Mouse (Mus musculus) layer of hippocampus, adult 2 months (tissue): ENCODE results near the gene Zcchc2. TPM values are rescaled to one million over a fixed set of nuclear protein-coding genes. Genes with fewer than 3 reads are reported as not detected.

ENCODE experiments used
- DNase-seq, 2 experiments: peaks; one replicate each; pipeline ENCODE4 v3.0.0; 2022; ENCODE audit warnings: low spot score in 2 of 2
- H3K27ac ChIP-seq: fragments of 200-600 bp; 2 replicates; pipeline ENCODE4 v1.8.1; 2022
- H3K4me3 ChIP-seq: fragments of 200-600 bp; 2 replicates; pipeline ENCODE4 v1.8.1; 2022; ENCODE audit warnings: mild to moderate bottlenecking
- CTCF ChIP-seq: fragments of 200-600 bp; conservative IDR thresholded peaks from 2 replicates; pipeline ENCODE4 v1.8.1; 2022; ENCODE audit warnings: antibody characterized with exemption, mild to moderate bottlenecking, moderate library complexity
- total RNA-seq, 2 experiments: library from RNA; stranded (reverse); gene quantifications; 2 replicates each; pipeline ENCODE4 v1.2.3; 2021

Gene Zcchc2
- total RNA-seq, 2 experiments from 2014 or later: 17.7 to 20.0 TPM

- H3K27ac ChIP-seq: no peak overlapping the region
- no peak for TF ChIP-seq CTCF
Observed at GRCm38 (mm10) chr1:106029769-106030168, 39.6 kb downstream of the Zcchc2 start.

GRCm38 (mm10) chr1:106030331-106030730, 40.1 kb downstream of the Zcchc2 start:
- DNase-seq: no peak
- TF ChIP-seq CTCF: no peak
- Histone ChIP-seq H3K27ac (no peak overlapping the region), H3K4me3 (no peak overlapping the region)

More at GRCm38 (mm10) chr1:106029769-106030168, 39.6 kb downstream of the Zcchc2 start:
- no peak for DNase-seq
- no peak overlapping the region for H3K4me3 ChIP-seq

GRCm38 (mm10) chr1:106030886-106031285, 40.7 kb downstream of the Zcchc2 start:
- Histone ChIP-seq H3K4me3 (no peak overlapping the region), H3K27ac (no peak overlapping the region)
- TF ChIP-seq CTCF: no peak
- DNase-seq: no peak

- no peak for DNase-seq
- Histone ChIP-seq H3K4me3 (no peak overlapping the region), H3K27ac (no peak overlapping the region)
- no peak for TF ChIP-seq CTCF
Observed at GRCm38 (mm10) chr1:106031908-106032307, 41.7 kb downstream of the Zcchc2 start.

GRCm38 (mm10) chr1:106034776-106035175, 44.6 kb downstream of the Zcchc2 start:
- no peak overlapping the region for H3K4me3 ChIP-seq
- DNase-seq: no peak
- no peak overlapping the region for H3K27ac ChIP-seq
- TF ChIP-seq CTCF: no peak

GRCm38 (mm10) chr1:106036861-106037599, 46.8 kb downstream of the Zcchc2 start:
- DNase-seq: peak; percentile 33 to 74
- no peak overlapping the region for H3K4me3 ChIP-seq
- TF ChIP-seq CTCF: peak; percentile 96
- H3K27ac ChIP-seq: no peak overlapping the region

GRCm38 (mm10) chr1:106039326-106039725, 49.1 kb downstream of the Zcchc2 start:
- no peak overlapping the region for H3K27ac ChIP-seq
- peak; percentile 63 for TF ChIP-seq CTCF
- no peak overlapping the region for H3K4me3 ChIP-seq
- DNase-seq: peak in 1 of 2 experiments; percentile 25

- no peak for TF ChIP-seq CTCF
- no peak overlapping the region for H3K4me3 ChIP-seq
- H3K27ac ChIP-seq: no peak overlapping the region
- no peak for DNase-seq
Observed at GRCm38 (mm10) chr1:106040271-106040670, 50.1 kb downstream of the Zcchc2 start.

GRCm38 (mm10) chr1:106042221-106042620, 52.0 kb downstream of the Zcchc2 start:
- Histone ChIP-seq H3K4me3 (no peak overlapping the region), H3K27ac (no peak overlapping the region)
- DNase-seq: no peak
- TF ChIP-seq CTCF: no peak

GRCm38 (mm10) chr1:106043053-106043820, 53.0 kb downstream of the Zcchc2 start:
- no peak overlapping the region for H3K27ac ChIP-seq
- no peak overlapping the region for H3K4me3 ChIP-seq
- TF ChIP-seq CTCF: no peak
- DNase-seq: no peak

GRCm38 (mm10) chr1:106049036-106049435, 58.8 kb downstream of the Zcchc2 start:
- H3K4me3 ChIP-seq: no peak overlapping the region
- DNase-seq: no peak
- H3K27ac ChIP-seq: no peak overlapping the region
- TF ChIP-seq CTCF: no peak

- Histone ChIP-seq H3K27ac (no peak overlapping the region), H3K4me3 (no peak overlapping the region)
- DNase-seq: no peak
- no peak for TF ChIP-seq CTCF
Observed at GRCm38 (mm10) chr1:106054978-106055377, 64.8 kb downstream of the Zcchc2 start.

GRCm38 (mm10) chr1:106058355-106058754, 68.1 kb downstream of the Zcchc2 start:
- no peak for TF ChIP-seq CTCF
- Histone ChIP-seq H3K4me3 (no peak overlapping the region), H3K27ac (no peak overlapping the region)
- no peak for DNase-seq
